ENCODE assay signal across 20 mouse cellular contexts in the genomic region with DNA sequence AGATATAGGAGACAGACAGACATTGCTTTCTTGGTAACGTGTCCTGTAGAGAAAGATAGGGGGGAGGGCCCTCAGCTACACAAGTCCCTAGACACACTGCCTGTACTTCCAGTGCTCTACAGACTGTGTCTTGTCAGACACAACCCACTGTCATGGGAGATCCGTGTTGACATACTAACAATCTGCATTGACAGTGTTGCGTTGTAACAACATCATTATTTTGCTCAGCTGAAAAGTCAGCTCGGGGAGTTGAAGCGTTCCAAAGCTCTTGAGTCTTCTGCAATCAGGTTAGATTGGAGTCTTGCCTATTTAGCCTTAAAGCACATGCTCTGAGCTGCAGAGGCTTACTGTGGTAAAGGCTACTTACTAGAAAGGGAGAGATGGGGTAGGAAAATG. TPM values are rescaled to one million over a fixed set of nuclear protein-coding genes. Genes with fewer than 3 reads are reported as not detected.
DNase-seq lines count a peak whose midpoint lies in the region; ATAC-seq and TF ChIP-seq lines count a peak whose summit lies in the region.
"Had no signal": no experiment of that assay in that cellular context is flagged by ENCODE, and none has a peak within 500 bp of the region (broad histone marks: within the 10 kb centered on the region; RNA-seq: fewer than 3 reads in every experiment).

No protein-coding gene starts in this region.

- H3K79me2 ChIP-seq in liver, adult 2 months (ENCODE audit: control insufficient read depth, insufficient read depth, low read length): no peaks in the 10 kb centered on the region
- peaks cover 45% of the 10 kb centered on the region for H3K79me2 ChIP-seq in MEL (ENCODE audit: control insufficient read depth, insufficient read depth, low read length, poor library complexity)

- H3K4me2 ChIP-seq in liver, embryonic 16.5 days (ENCODE audit: low read depth, low read length): no peak overlapping the region
- H3K4me2 ChIP-seq: embryonic facial prominence, embryonic 12.5 days; forebrain, embryonic 13.5 days; midbrain, embryonic 13.5 days had no signal

- no peaks in the 10 kb centered on the region for H3K9me3 ChIP-seq in MEL (replicated peaks; ENCODE audit: insufficient read depth, low read length)
- no peaks in the 10 kb centered on the region for H3K9me3 ChIP-seq in liver, embryonic 16.5 days (replicated peaks; ENCODE audit: control insufficient read depth, low read length)
- H3K9me3 ChIP-seq: embryonic facial prominence, embryonic 12.5 days; forebrain, embryonic 13.5 days; midbrain, embryonic 13.5 days had no signal

- no peaks in the 10 kb centered on the region for H3K27me3 ChIP-seq in liver, adult 2 months (ENCODE audit: control insufficient read depth, insufficient read depth, low read length)
- no peaks in the 10 kb centered on the region for H3K27me3 ChIP-seq in MEL (ENCODE audit: control insufficient read depth in 1 of 2, insufficient read depth in 2 of 2, low read length in 2 of 2)
- H3K27me3 ChIP-seq in liver, embryonic 16.5 days (ENCODE audit: control insufficient read depth, insufficient read depth, low read depth, low read length): no peaks in the 10 kb centered on the region
- H3K27me3 ChIP-seq: embryonic facial prominence, embryonic 12.5 days; forebrain, embryonic 13.5 days; midbrain, embryonic 13.5 days had no signal

- intact Hi-C loops in left cerebral cortex, postnatal 36 days (cut with DNase I): no loop called here

- TF ChIP-seq EP300 in MEL (IDR thresholded peaks at IDR 0.05; ENCODE audit: low read depth in 1 of 2, low read length in 2 of 2): no peak; a peak in 1 of 4 replicates

- no peak for TF ChIP-seq POLR2A in liver, adult 2 months (IDR thresholded peaks at IDR 0.05; ENCODE audit: extremely low read depth, insufficient read depth, low read length)
- TF ChIP-seq POLR2A in MEL (IDR thresholded peaks at IDR 0.05; ENCODE audit: control insufficient read depth in 1 of 2, insufficient read depth in 1 of 2, low read depth in 1 of 2, low read length in 2 of 2, poor library complexity in 1 of 2): peak in 1 of 2 experiments; percentile 44; a peak in 1 of 4 replicates

- TF ChIP-seq RAD21 in MEL (IDR thresholded peaks at IDR 0.05; ENCODE audit: low read depth, low read length): no peak

- peak overlapping the region; percentile 89 for H3K27ac ChIP-seq in liver, adult 2 months (replicated peaks; ENCODE audit: insufficient read depth, low read depth, low read length)
- H3K27ac ChIP-seq in MEL (ENCODE audit: control insufficient read depth, low read depth, low read length): peak overlapping the region; percentile 95
- no peak overlapping the region for H3K27ac ChIP-seq in liver, embryonic 16.5 days (ENCODE audit: low read length)
- H3K27ac ChIP-seq: embryonic facial prominence, embryonic 12.5 days; forebrain, embryonic 13.5 days; kidney, postnatal 0 days; midbrain, embryonic 13.5 days had no signal

- DNase-seq in liver, adult 2 months (ENCODE audit: extremely low read depth, low read depth, low spot score): no peak
- no peak for DNase-seq in liver
- DNase-seq in MEL (ENCODE audit: low read depth, low spot score): peak; percentile 84
- DNase-seq in left cerebral cortex, postnatal 36 days (ENCODE audit: low spot score in 2 of 2): no peak
- no peak for DNase-seq in layer of hippocampus, postnatal 10 days (ENCODE audit: low spot score in 2 of 2)
- DNase-seq in embryo, embryonic 11 days: no peak
- DNase-seq: cerebellum, adult 2 months; gastrocnemius, postnatal 25 days; heart, postnatal 4 days; right cerebral cortex, postnatal 4 days had no signal

- H3K9ac ChIP-seq in liver, adult 2 months (ENCODE audit: low read depth, low read length): peak overlapping the region; percentile 79
- H3K9ac ChIP-seq in MEL (ENCODE audit: control insufficient read depth, low read depth, low read length, poor library complexity, severe bottlenecking): peak overlapping the region; percentile 85
- H3K9ac ChIP-seq in liver, embryonic 16.5 days (ENCODE audit: low read depth, low read length): no peak overlapping the region
- H3K9ac ChIP-seq: embryonic facial prominence, embryonic 12.5 days; forebrain, embryonic 13.5 days; midbrain, embryonic 13.5 days had no signal

- TF ChIP-seq CTCF in liver, adult 2 months (IDR thresholded peaks at IDR 0.05; ENCODE audit: low read depth, low read length): no peak
- no peak for TF ChIP-seq CTCF in MEL (IDR thresholded peaks at IDR 0.05 in 2 of 3, conservative IDR thresholded peaks at IDR 0.05 in 1 of 3; ENCODE audit: control insufficient read depth in 1 of 3, insufficient read depth in 1 of 3, low read depth in 2 of 3, low read length in 3 of 3, poor library complexity in 1 of 3, severe bottlenecking in 1 of 3)

- 72% methylated on average over 5 of the region's 5 CpGs for WGBS in liver, adult 2 months
- WGBS in liver, embryonic 16.5 days (ENCODE audit: insufficient replicate concordance): 45% methylated on average over 5 of the region's 5 CpGs

- peak overlapping the region; percentile 57 for H3K4me3 ChIP-seq in liver, adult 2 months (ENCODE audit: insufficient read depth, low read depth, low read length)
- H3K4me3 ChIP-seq in MEL (ENCODE audit: control insufficient read depth in 1 of 2, insufficient read depth in 1 of 2, low read depth in 2 of 2, low read length in 2 of 2): peak overlapping the region; percentile 84 to 87
- H3K4me3 ChIP-seq in liver, embryonic 16.5 days (ENCODE audit: low read depth, low read length): peak overlapping the region; percentile 41
- H3K4me3 ChIP-seq: embryonic facial prominence, embryonic 12.5 days; forebrain, embryonic 13.5 days; midbrain, embryonic 13.5 days had no signal

- H3K4me1 ChIP-seq in liver, adult 2 months (ENCODE audit: control insufficient read depth, insufficient read depth, low read length): no peaks in the 10 kb centered on the region
- peaks cover 30 to 47% of the 10 kb centered on the region in 2 experiments for H3K4me1 ChIP-seq in MEL (ENCODE audit: control insufficient read depth in 1 of 2, insufficient read depth in 2 of 2, low read length in 2 of 2)
- H3K4me1 ChIP-seq in liver, embryonic 16.5 days (ENCODE audit: control insufficient read depth, low read depth, low read length): no peaks in the 10 kb centered on the region
- H3K4me1 ChIP-seq: embryonic facial prominence, embryonic 12.5 days; forebrain, embryonic 13.5 days; midbrain, embryonic 13.5 days had no signal

- ATAC-seq in CD4-positive, CD25-positive, alpha-beta regulatory T cell, adult 4 months: peak; percentile 9
- ATAC-seq in liver, embryonic 16.5 days (ENCODE audit: low read depth): no peak
- ATAC-seq: forebrain, embryonic 13.5 days; midbrain, embryonic 13.5 days had no signal

- no peaks in the 10 kb centered on the region; the same call in 1 of the 2 replicates for H3K36me3 ChIP-seq in liver, adult 2 months (ENCODE audit: control insufficient read depth, insufficient read depth, low read length)
- peaks cover 13 to 51% of the 10 kb centered on the region in 2 experiments for H3K36me3 ChIP-seq in MEL (ENCODE audit: control insufficient read depth in 1 of 2, insufficient read depth in 2 of 2, low read length in 2 of 2)
- no peaks in the 10 kb centered on the region for H3K36me3 ChIP-seq in liver, embryonic 16.5 days (ENCODE audit: control insufficient read depth, insufficient read depth)
- H3K36me3 ChIP-seq: embryonic facial prominence, embryonic 12.5 days; midbrain, embryonic 13.5 days had no signal

TF ChIP-seq in MEL, 35 proteins besides CTCF, POLR2A, EP300 and RAD21 (continues in another document):
- TF ChIP-seq MXI1 (IDR thresholded peaks at IDR 0.05; ENCODE audit: low read depth, low read length) (peak; percentile 83), RCOR1 (IDR thresholded peaks at IDR 0.05; ENCODE audit: low read depth, low read length) (no peak), MYC (IDR thresholded peaks at IDR 0.05; ENCODE audit: low read depth, low read length) (peak; percentile 52; the same call in 1 of the 2 replicates), MAX (IDR thresholded peaks at IDR 0.05; ENCODE audit: low read length) (peak; percentile 60; the same call in 1 of the 2 replicates), MAFK (IDR thresholded peaks at IDR 0.05; ENCODE audit: borderline replicate concordance, low read depth, low read length) (no peak), SMC3 (IDR thresholded peaks at IDR 0.05; ENCODE audit: low read depth, low read length) (peak; percentile 1; the same call in 1 of the 2 replicates), SIN3A (IDR thresholded peaks at IDR 0.05; ENCODE audit: low read length) (peak; percentile 52; the same call in 1 of the 2 replicates)

RNA-seq across cellular contexts. Expression of gene Lcp2, which starts 0.8 kb away (rescaled TPM):
- 2.9 and 7.3 TPM in 2 replicates for total RNA-seq in liver, adult 2 months (2014; rRNA removed)
- polyA plus RNA-seq in liver, adult 2 months (2012; rRNA removed): 1.1 and 2.3 TPM in 2 replicates
- 100 to 1,000 TPM; 477 to 563 TPM for polyA plus RNA-seq in CD4-positive, CD25-positive, alpha-beta regulatory T cell, adult 4 months (2017; shearing (Covaris generic))
- 52.3 and 55.7 TPM in 2 replicates for total RNA-seq in MEL (2012; rRNA removed)
- 10 to 100 TPM; 66.4 to 70.0 TPM for polyA plus RNA-seq in MEL (2012; ENCODE audit: insufficient read depth in 1 of 2, insufficient read length in 2 of 2, low read depth in 1 of 2, low replicate concordance in 2 of 2, missing spikeins in 1 of 2)
- 8.4 and 9.5 TPM in 2 replicates for polyA plus RNA-seq in liver, embryonic 16.5 days (2015; fragmentation: Nextera tagmentation; extraction: Ambion mirVana)
- 1 to 10 TPM; 2.4 to 3.5 TPM for total RNA-seq in left cerebral cortex, postnatal 36 days (2021)
- 1 to 10 TPM; 5.9 to 7.2 TPM for total RNA-seq in layer of hippocampus, postnatal 10 days (2021)

RNA-seq across cellular contexts. Expression of gene 4930469K13Rik, which starts 50.8 kb away (rescaled TPM):
- total RNA-seq in liver, adult 2 months (2014; rRNA removed): not detected in 2 replicates
- not detected in 2 replicates for polyA plus RNA-seq in liver, adult 2 months (2012; rRNA removed)
- polyA plus RNA-seq in CD4-positive, CD25-positive, alpha-beta regulatory T cell, adult 4 months (2017; shearing (Covaris generic)): 10 to 100 TPM; 10.7 to 11.1 TPM
- total RNA-seq in MEL (2012; rRNA removed): 0.23 TPM in 1 of 2 replicates, not detected in the other
- polyA plus RNA-seq in MEL (2012; ENCODE audit: insufficient read depth in 1 of 2, insufficient read length in 2 of 2, low read depth in 1 of 2, low replicate concordance in 2 of 2, missing spikeins in 1 of 2): under 1 TPM in 1 of 2 experiments, not detected in 1; 0.29 TPM
- polyA plus RNA-seq in liver, embryonic 16.5 days (2015; fragmentation: Nextera tagmentation; extraction: Ambion mirVana): not detected in 2 replicates
- not detected for total RNA-seq in left cerebral cortex, postnatal 36 days (2021)
- total RNA-seq in layer of hippocampus, postnatal 10 days (2021): not detected
- total RNA-seq: adrenal gland, postnatal 4 days; ES-E14; gastrocnemius, postnatal 25 days; heart, postnatal 4 days; layer of hippocampus, postnatal 14 days had no signal
- polyA plus RNA-seq: cerebellum, adult 2 months; embryonic facial prominence, embryonic 12.5 days; forebrain, embryonic 13.5 days; kidney, postnatal 0 days; limb, embryonic 14.5 days; midbrain, embryonic 13.5 days had no signal

RNA-seq across cellular contexts. Expression of gene Kcnip1, which starts 54.6 kb away (rescaled TPM):
- total RNA-seq in liver, adult 2 months (2014; rRNA removed): not detected in 2 replicates
- polyA plus RNA-seq in liver, adult 2 months (2012; rRNA removed): not detected in 2 replicates
- not detected for polyA plus RNA-seq in CD4-positive, CD25-positive, alpha-beta regulatory T cell, adult 4 months (2017; shearing (Covaris generic))
- total RNA-seq in MEL (2012; rRNA removed): 0.04 TPM in 1 of 2 replicates, not detected in the other
- polyA plus RNA-seq in MEL (2012; ENCODE audit: insufficient read depth in 1 of 2, insufficient read length in 2 of 2, low read depth in 1 of 2, low replicate concordance in 2 of 2, missing spikeins in 1 of 2): under 1 TPM in 1 of 2 experiments, not detected in 1; 0.06 TPM
- polyA plus RNA-seq in liver, embryonic 16.5 days (2015; fragmentation: Nextera tagmentation; extraction: Ambion mirVana): 0.35 and 0.48 TPM in 2 replicates
- 10 to 100 TPM; 28.4 to 31.4 TPM for total RNA-seq in left cerebral cortex, postnatal 36 days (2021)
- total RNA-seq in layer of hippocampus, postnatal 10 days (2021): 10 to 100 TPM; 35.5 to 42.1 TPM
- total RNA-seq: gastrocnemius, postnatal 25 days; heart, postnatal 4 days had no signal

Comparison
In these comparisons a context has a peak if more than half of its experiments do, and no peak if none do; other contexts are left out.
1. RNA of gene Kcnip1, which starts 54.6 kb away (total RNA-seq): 35.5 to 42.1 TPM in layer of hippocampus, postnatal 10 days and 28.4 to 31.4 TPM in left cerebral cortex, postnatal 36 days; 0.04 TPM in MEL and not detected in liver, adult 2 months; every median in the first group is over 10 times any median in the second.
2. Peak in every context shown above with its lines, with median percentiles within 50 percentile points of each other: H3K4me3 ChIP-seq.